Mouse (Mus musculus) midbrain, postnatal 0 days (tissue): ENCODE results near the gene Actb. TPM values are rescaled to one million over a fixed set of nuclear protein-coding genes. Genes with fewer than 3 reads are reported as not detected.

Experiments used
- ATAC-seq: fragments of 200-750 bp; cut with Nextera tagmentation; 2 replicates; pipeline ENCODE4 v1.8.0; 2017; ENCODE audit warnings: moderate number of reproducible peaks, mild to moderate bottlenecking, moderate TSS enrichment, moderate library complexity; ENCODE audit not compliant: low FRiP score
- DNase-seq: peaks from one replicate; pipeline ENCODE4 v3.0.0-alpha.2; 2015; ENCODE audit warnings: low spot score
- H3K27ac ChIP-seq: fragments of 300-500 bp; sonication (generic); 2 replicates; pipeline ENCODE4 v1.5.1; 2014; ENCODE audit warnings: low read depth, mild to moderate bottlenecking, low read length, mixed read lengths
- H3K27me3 ChIP-seq: fragments of 300-500 bp; sonication (generic); 2 replicates; pipeline ENCODE4 v1.6.1; 2014; ENCODE audit warnings: low read length, control low read depth, mixed read lengths; ENCODE audit not compliant: insufficient read depth
- H3K36me3 ChIP-seq: fragments of 300-500 bp; sonication (generic); 2 replicates; pipeline ENCODE4 v1.6.1; 2014; ENCODE audit warnings: low read length, control low read depth, mixed read lengths; ENCODE audit not compliant: insufficient read depth
- H3K4me1 ChIP-seq: fragments of 300-500 bp; sonication (generic); 2 replicates; pipeline ENCODE4 v1.6.1; 2014; ENCODE audit warnings: mild to moderate bottlenecking, control low read depth, antibody characterized with exemption, low read length, mixed read lengths; ENCODE audit not compliant: insufficient read depth
- H3K4me2 ChIP-seq: fragments of 300-500 bp; sonication (generic); 2 replicates; pipeline ENCODE4 v1.6.1; 2014; ENCODE audit warnings: low read depth, mild to moderate bottlenecking, low read length, mixed read lengths; ENCODE audit not compliant: poor library complexity, severe bottlenecking
- H3K4me3 ChIP-seq: fragments of 300-500 bp; sonication (generic); 2 replicates; pipeline ENCODE4 v1.5.1; 2014; ENCODE audit warnings: low read depth, mild to moderate bottlenecking, low read length, moderate library complexity
- H3K9ac ChIP-seq: fragments of 300-500 bp; sonication (generic); replicated peaks from 2 replicates; pipeline ENCODE4 v1.6.1; 2014; ENCODE audit warnings: mild to moderate bottlenecking, low read length, moderate library complexity, mixed read lengths; ENCODE audit not compliant: poor library complexity, severe bottlenecking
- H3K9me3 ChIP-seq: fragments of 300-500 bp; sonication (generic); 2 replicates; pipeline ENCODE4 v1.6.1; 2016; ENCODE audit warnings: low read length, control low read depth
- CTCF ChIP-seq: IDR thresholded peaks from 2 replicates; pipeline ENCODE4 v1.5.1; 2016; ENCODE audit warnings: antibody characterized with exemption, mild to moderate bottlenecking
- WGBS: fragments of 180-500 bp; shearing (Covaris S2); extraction: QIAGEN DNeasy Blood & Tissue Kit; methylation state at CpG from one replicate; pipeline ENCODE4 v1.1.7; 2014; 5-methylcytosine and 5-hydroxymethylcytosine counted together
- polyA plus RNA-seq: library from polyadenylated mRNA; unstranded; fragments of >200 nt; fragmentation: Nextera tagmentation; extraction: Ambion mirVana; gene quantifications from 2 replicates; pipeline ENCODE4 v1.2.1, GENCODE M21; 2015
- total RNA-seq: library from RNA; depleted of rRNA; stranded (reverse); fragments of >200 nt; gene quantifications from 2 replicates; pipeline ENCODE4 v1.2.3, GENCODE M21; 2014

The Actb gene
- total and polyA plus RNA-seq, 2 experiments from 2014 or later = 5,191 to 17,004 TPM

DNA sequence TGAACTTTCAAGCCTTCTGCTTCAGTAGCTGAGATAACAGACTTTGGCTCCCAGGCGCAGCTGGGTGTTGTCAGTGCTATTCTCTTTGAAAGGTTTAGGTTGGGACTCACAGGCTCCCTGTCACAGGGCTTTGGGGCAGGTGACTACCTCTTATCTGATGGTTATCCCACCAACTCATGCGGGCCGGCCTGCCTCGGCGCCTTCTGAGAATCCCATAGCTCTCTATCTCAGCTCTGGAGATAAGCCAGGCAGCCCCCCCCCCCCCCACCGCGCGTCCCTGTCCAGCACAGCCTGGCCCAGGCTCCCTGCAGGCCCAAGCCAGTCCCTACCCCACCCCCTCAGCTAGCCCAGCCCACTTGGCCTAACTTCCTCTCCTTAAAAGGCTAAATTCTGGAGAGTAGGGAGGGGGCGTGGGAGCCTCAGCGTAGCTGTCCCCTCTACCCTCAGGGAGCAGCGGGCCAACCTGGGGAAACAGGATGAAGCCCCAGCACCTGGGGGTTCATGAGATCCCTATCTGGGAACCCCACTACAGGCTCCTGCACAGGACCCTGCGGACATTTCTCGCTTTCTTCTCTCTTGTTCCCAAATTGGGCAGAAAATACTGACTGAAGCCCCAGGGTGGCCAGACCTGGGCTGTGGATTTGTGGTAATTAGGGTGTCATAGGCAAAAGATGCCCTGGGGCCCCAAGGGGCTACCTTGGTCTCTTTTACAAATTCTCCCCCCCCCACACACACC lies 19.8 kb upstream of the Actb start:
- H3K27ac ChIP-seq = no peak overlapping the region
- DNase-seq (no peak), ATAC-seq (no peak)
- H3K4me1 ChIP-seq = no peaks in the 10 kb centered on the region
- no peak for TF ChIP-seq CTCF
- H3K4me3 ChIP-seq = no peak overlapping the region
- no peaks in the 10 kb centered on the region for H3K9me3 ChIP-seq
- no peak overlapping the region for H3K9ac ChIP-seq
- H3K4me2 ChIP-seq = no peak overlapping the region
- no peaks in the 10 kb centered on the region for H3K36me3 ChIP-seq
- H3K27me3 ChIP-seq = 0 out of 2 replicates have a peak, but pooled peaks cover 4% of the 10 kb centered on the region
- 23% methylated on average over 10 of the region's 13 CpGs for WGBS

DNA sequence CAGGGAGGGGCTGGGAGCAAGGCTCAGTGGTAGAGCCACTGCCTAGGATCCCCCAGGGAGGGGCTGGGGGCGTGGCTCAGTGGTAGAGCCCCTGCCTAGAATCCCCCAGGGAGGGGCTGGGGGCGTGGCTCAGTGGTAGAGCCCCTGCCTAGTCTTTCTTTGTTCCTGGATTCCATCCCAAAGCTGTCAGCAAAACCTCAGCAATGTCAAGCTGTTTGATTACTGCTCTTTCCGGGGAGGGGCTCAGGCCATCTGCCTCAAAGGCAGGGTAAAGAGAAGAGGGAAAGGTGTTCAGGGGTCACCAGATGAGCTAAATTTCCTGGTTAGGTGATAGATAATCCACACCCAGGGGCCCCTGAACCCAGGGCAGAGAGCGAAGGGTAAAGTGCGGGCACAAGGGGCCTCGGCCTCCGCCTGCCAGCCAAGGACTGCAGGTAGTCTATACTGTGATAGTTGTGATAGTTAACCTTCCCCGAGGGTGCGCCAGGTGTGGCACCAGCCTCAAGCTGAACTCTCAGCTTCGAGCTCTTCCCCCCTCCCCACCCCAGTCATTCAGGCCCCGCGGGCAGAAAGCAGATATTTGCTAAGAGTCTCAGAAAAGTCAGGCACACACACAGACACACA lies 17.9 kb upstream of the Actb start:
- DNase-seq (no peak), ATAC-seq (no peak)
- H3K36me3 ChIP-seq = no peaks in the 10 kb centered on the region
- H3K9ac ChIP-seq = no peak overlapping the region
- 82% methylated on average over 12 of the region's 12 CpGs for whole genome bisulfite sequencing
- H3K27me3 ChIP-seq = 0 out of 2 replicates have a peak, but pooled peaks cover 4% of the 10 kb centered on the region
- H3K27ac ChIP-seq = no peak overlapping the region
- no peak overlapping the region for H3K4me3 ChIP-seq
- no peaks in the 10 kb centered on the region for H3K9me3 ChIP-seq
- no peaks in the 10 kb centered on the region for H3K4me1 ChIP-seq
- no peak overlapping the region for H3K4me2 ChIP-seq
- no peak for TF ChIP-seq CTCF

DNA sequence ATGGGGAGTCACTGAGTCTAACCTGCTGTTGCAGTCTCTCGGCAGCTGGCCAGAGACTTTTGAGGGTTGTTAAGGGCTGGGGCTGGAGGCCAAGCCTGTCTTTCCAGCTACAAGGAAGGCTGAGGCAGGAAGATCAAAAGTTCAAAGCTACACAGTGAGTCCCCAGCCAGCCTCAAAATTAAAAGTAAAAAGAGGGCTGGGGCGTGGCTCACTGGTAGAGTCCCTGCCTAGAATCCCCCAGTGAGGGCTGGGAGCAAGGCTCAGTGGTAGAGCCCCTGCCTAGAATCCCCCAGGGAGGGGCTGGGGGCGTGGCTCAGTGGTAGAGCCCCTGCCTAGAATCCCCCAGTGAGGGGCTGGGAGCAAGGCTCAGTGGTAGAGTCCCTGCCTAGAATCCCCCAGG lies 17.2 kb upstream of the Actb start:
- H3K36me3 ChIP-seq = no peaks in the 10 kb centered on the region
- ATAC-seq = no peak
- no peaks in the 10 kb centered on the region for H3K4me1 ChIP-seq
- TF ChIP-seq CTCF = no peak
- H3K27me3 ChIP-seq = 0 out of 2 replicates have a peak, but pooled peaks cover 2% of the 10 kb centered on the region
- H3K27ac ChIP-seq = no peak overlapping the region
- no peak overlapping the region for H3K4me2 ChIP-seq
- no peak for DNase-seq
- H3K9me3 ChIP-seq = no peaks in the 10 kb centered on the region
- WGBS = 83% methylated on average over 3 of the region's 3 CpGs
- H3K9ac ChIP-seq = no peak overlapping the region
- H3K4me3 ChIP-seq = no peak overlapping the region

DNA sequence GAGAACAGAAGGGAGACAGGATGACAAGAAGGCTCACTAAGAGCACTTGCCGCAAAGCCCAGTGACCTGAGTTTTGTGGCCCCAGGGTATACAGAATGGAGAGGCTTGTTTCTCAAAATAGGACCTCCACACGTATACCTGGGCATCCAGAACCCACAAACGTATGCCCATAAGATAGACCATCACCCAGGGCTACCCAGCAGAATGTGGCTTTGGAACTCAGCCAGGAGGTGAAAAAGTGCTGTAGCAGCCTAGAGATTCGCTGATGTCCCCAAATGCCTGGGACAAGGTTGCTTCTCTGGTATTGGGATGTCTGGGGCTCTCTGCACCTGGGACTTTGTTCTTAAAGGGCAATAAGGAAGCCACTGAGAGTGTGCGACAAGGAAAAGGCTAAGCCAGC lies 15.7 kb upstream of the Actb start:
- 87% methylated on average over 5 of the region's 5 CpGs for WGBS
- no peak for TF ChIP-seq CTCF
- no peaks in the 10 kb centered on the region for H3K9me3 ChIP-seq
- H3K9ac ChIP-seq = no peak overlapping the region
- no peaks in the 10 kb centered on the region for H3K4me1 ChIP-seq
- H3K36me3 ChIP-seq = no peaks in the 10 kb centered on the region
- H3K27me3 ChIP-seq = no peaks in the 10 kb centered on the region
- H3K4me3 ChIP-seq = no peak overlapping the region
- DNase-seq = no peak
- no peak overlapping the region for H3K4me2 ChIP-seq
- no peak overlapping the region for H3K27ac ChIP-seq
- ATAC-seq = no peak

DNA sequence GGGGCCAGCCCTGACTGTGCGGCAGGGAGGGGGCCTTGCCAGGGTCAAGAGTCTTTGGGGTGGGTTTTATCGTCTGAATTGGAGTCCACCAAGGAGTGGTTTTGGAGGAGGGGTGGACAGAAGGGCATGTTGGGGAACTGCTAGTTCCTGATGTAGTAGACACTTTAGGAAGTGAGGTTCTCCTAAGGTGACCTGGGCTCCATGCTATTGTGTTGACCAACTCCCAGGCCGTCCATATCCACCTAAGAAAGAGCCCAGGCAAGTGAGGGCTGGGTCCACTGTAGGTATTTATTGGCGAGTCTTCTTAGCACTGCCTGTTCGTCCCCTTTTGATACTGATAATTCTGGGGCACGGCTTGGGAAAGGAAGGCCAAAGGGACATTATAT lies 14.5 kb upstream of the Actb start:
- DNase-seq (no peak), ATAC-seq (no peak)
- Histone ChIP-seq H3K36me3 (no peaks in the 10 kb centered on the region), H3K9me3 (no peaks in the 10 kb centered on the region), H3K9ac (no peak overlapping the region), H3K4me1 (no peaks in the 10 kb centered on the region), H3K27me3 (no peaks in the 10 kb centered on the region), H3K4me3 (no peak overlapping the region), H3K4me2 (no peak overlapping the region), H3K27ac (no peak overlapping the region)
- no peak for TF ChIP-seq CTCF
- WGBS = 82% methylated on average over 6 of the region's 6 CpGs

DNA sequence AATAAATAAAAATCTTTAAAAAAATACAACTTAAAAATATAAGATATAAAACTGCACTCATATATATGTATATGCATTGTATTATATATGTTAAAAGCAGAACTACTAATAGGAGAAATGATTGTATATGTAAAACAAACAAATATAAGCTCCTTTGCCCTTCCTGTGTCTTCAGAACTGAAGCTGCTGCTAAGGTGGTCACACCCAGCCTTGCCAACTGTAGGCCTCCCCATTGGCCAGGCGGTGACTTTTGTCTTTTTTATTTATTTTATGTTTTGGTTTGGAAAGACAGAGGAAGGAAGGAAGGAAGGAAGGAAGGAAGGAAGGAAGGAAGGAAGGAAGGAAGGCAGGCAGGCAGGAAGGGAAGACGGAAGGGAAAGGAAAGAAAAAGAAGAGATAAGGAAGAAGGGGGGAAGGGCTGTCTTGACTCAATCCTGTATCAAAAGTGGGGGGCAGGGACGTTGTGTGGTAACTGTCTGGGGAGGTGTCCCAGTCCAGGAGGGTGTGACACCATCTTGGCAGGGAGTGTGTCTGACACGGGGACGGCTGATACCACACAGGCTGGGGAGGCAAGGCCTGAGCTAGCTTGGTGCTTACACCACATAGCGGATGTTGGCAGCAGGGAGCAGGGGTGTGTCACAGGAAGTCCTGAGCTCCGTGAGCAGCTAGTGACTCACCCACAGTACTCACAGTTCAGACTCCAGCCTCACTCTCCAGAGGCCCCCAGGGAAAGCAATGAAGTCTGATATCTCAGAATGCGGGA lies 13.9 kb upstream of the Actb start:
- no peaks in the 10 kb centered on the region for H3K27me3 ChIP-seq
- 58% methylated on average over 8 of the region's 8 CpGs for WGBS
- H3K4me3 ChIP-seq = no peak overlapping the region
- H3K9ac ChIP-seq = no peak overlapping the region
- H3K9me3 ChIP-seq = no peaks in the 10 kb centered on the region
- no peaks in the 10 kb centered on the region for H3K36me3 ChIP-seq
- no peak overlapping the region for H3K4me2 ChIP-seq
- no peak for ATAC-seq
- no peak for DNase-seq
- H3K27ac ChIP-seq = no peak overlapping the region
- no peaks in the 10 kb centered on the region for H3K4me1 ChIP-seq
- TF ChIP-seq CTCF = no peak
